Mouse (Mus musculus): ENCODE data around the gene Chtop.

GRCm38 (mm10) chr3:90513796-90514590 lies 4.7 kb upstream of the Chtop start, which contains the start of the genes S100a1 and S100a13:
- peak; percentile 12; the same call in 1 of the 2 replicates for TF ChIP-seq CTCF (IDR thresholded peaks at IDR 0.05; ENCODE audit: control insufficient read depth, insufficient read depth, low read length)
- TF ChIP-seq POLR2A (IDR thresholded peaks at IDR 0.05; ENCODE audit: borderline replicate concordance, control insufficient read depth, low read depth, low read length): peak; percentile 40; the same call in 1 of the 2 replicates
